Mouse (Mus musculus): Measurements from ENCODE around the gene Cnot6l. TPM values are rescaled to one million over a fixed set of nuclear protein-coding genes. Genes with fewer than 3 reads are reported as not detected.

Cnot6l gene
- polyA plus RNA-seq, 1 experiment, result 0.02 TPM

GRCm38 (mm10) chr5:96196547-96197052 is 32.6 kb upstream of the Cnot6l start:
- Histone ChIP-seq H3K4me1 (ENCODE audit: control insufficient read depth) (peaks cover 17% of the 10 kb centered on the region), H3K4me3 (replicated peaks) (no peak overlapping the region), H3K9me3 (ENCODE audit: control insufficient read depth, low read length) (no peaks in the 10 kb centered on the region), H3K36me3 (ENCODE audit: control insufficient read depth) (no peaks in the 10 kb centered on the region), H3K27me3 (ENCODE audit: control insufficient read depth) (no peaks in the 10 kb centered on the region)
- TF ChIP-seq GATA1 (IDR thresholded peaks at IDR 0.05; ENCODE audit: low read length), result no peak
- TF ChIP-seq TAL1 (IDR thresholded peaks at IDR 0.05; ENCODE audit: low read length), result no peak

- Histone ChIP-seq H3K4me3 (replicated peaks) (no peak overlapping the region), H3K27me3 (ENCODE audit: control insufficient read depth) (peaks cover 3% of the 10 kb centered on the region; the same call in 1 of the 2 replicates), H3K9me3 (ENCODE audit: control insufficient read depth, low read length) (no peaks in the 10 kb centered on the region), H3K4me1 (ENCODE audit: control insufficient read depth) (no peaks in the 10 kb centered on the region), H3K36me3 (ENCODE audit: control insufficient read depth) (no peaks in the 10 kb centered on the region)
- TF ChIP-seq TAL1 (IDR thresholded peaks at IDR 0.05; ENCODE audit: low read length) (no peak), GATA1 (IDR thresholded peaks at IDR 0.05; ENCODE audit: low read length) (no peak)
Measured at GRCm38 (mm10) chr5:96191251-96191650, 27.3 kb upstream of the Cnot6l start.

- TF ChIP-seq TAL1 (IDR thresholded peaks at IDR 0.05; ENCODE audit: low read length), result no peak
- TF ChIP-seq GATA1 (IDR thresholded peaks at IDR 0.05; ENCODE audit: low read length), result no peak
- H3K27me3 ChIP-seq (ENCODE audit: control insufficient read depth), result peaks cover 3% of the 10 kb centered on the region; the same call in 1 of the 2 replicates
- no peaks in the 10 kb centered on the region for H3K9me3 ChIP-seq (ENCODE audit: control insufficient read depth, low read length)
- no peaks in the 10 kb centered on the region for H3K4me1 ChIP-seq (ENCODE audit: control insufficient read depth)
- H3K4me3 ChIP-seq (replicated peaks), result no peak overlapping the region
- H3K36me3 ChIP-seq (ENCODE audit: control insufficient read depth), result no peaks in the 10 kb centered on the region
Measured at GRCm38 (mm10) chr5:96189761-96190160, 25.8 kb upstream of the Cnot6l start.

- H3K36me3 ChIP-seq (ENCODE audit: control insufficient read depth), result no peaks in the 10 kb centered on the region
- TF ChIP-seq GATA1 (IDR thresholded peaks at IDR 0.05; ENCODE audit: low read length) (no peak), TAL1 (IDR thresholded peaks at IDR 0.05; ENCODE audit: low read length) (no peak)
- H3K9me3 ChIP-seq (ENCODE audit: control insufficient read depth, low read length), result no peaks in the 10 kb centered on the region
- H3K4me3 ChIP-seq (replicated peaks), result no peak overlapping the region
- no peaks in the 10 kb centered on the region for H3K4me1 ChIP-seq (ENCODE audit: control insufficient read depth)
- H3K27me3 ChIP-seq (ENCODE audit: control insufficient read depth), result peaks cover 2% of the 10 kb centered on the region; the same call in 1 of the 2 replicates
Measured at GRCm38 (mm10) chr5:96183987-96184386, 20.0 kb upstream of the Cnot6l start.

GRCm38 (mm10) chr5:96183211-96183610 is 19.2 kb upstream of the Cnot6l start:
- Histone ChIP-seq H3K27me3 (ENCODE audit: control insufficient read depth) (no peaks in the 10 kb centered on the region), H3K4me3 (replicated peaks) (no peak overlapping the region), H3K4me1 (ENCODE audit: control insufficient read depth) (no peaks in the 10 kb centered on the region), H3K9me3 (ENCODE audit: control insufficient read depth, low read length) (no peaks in the 10 kb centered on the region), H3K36me3 (ENCODE audit: control insufficient read depth) (no peaks in the 10 kb centered on the region)
- TF ChIP-seq GATA1 (IDR thresholded peaks at IDR 0.05; ENCODE audit: low read length) (no peak), TAL1 (IDR thresholded peaks at IDR 0.05; ENCODE audit: low read length) (no peak)

GRCm38 (mm10) chr5:96176879-96177358 is 12.9 kb upstream of the Cnot6l start:
- Histone ChIP-seq H3K4me3 (replicated peaks) (no peak overlapping the region), H3K9me3 (ENCODE audit: control insufficient read depth, low read length) (no peaks in the 10 kb centered on the region), H3K36me3 (ENCODE audit: control insufficient read depth) (no peaks in the 10 kb centered on the region), H3K4me1 (ENCODE audit: control insufficient read depth) (no peaks in the 10 kb centered on the region), H3K27me3 (ENCODE audit: control insufficient read depth) (no peaks in the 10 kb centered on the region)
- TF ChIP-seq GATA1 (IDR thresholded peaks at IDR 0.05; ENCODE audit: low read length) (no peak), TAL1 (IDR thresholded peaks at IDR 0.05; ENCODE audit: low read length) (no peak)

- Histone ChIP-seq H3K4me1 (ENCODE audit: control insufficient read depth) (no peaks in the 10 kb centered on the region), H3K27me3 (ENCODE audit: control insufficient read depth) (no peaks in the 10 kb centered on the region), H3K4me3 (replicated peaks) (no peak overlapping the region), H3K36me3 (ENCODE audit: control insufficient read depth) (no peaks in the 10 kb centered on the region), H3K9me3 (ENCODE audit: control insufficient read depth, low read length) (no peaks in the 10 kb centered on the region)
- no peak for TF ChIP-seq TAL1 (IDR thresholded peaks at IDR 0.05; ENCODE audit: low read length)
- no peak for TF ChIP-seq GATA1 (IDR thresholded peaks at IDR 0.05; ENCODE audit: low read length)
Measured at GRCm38 (mm10) chr5:96176121-96176520, 12.2 kb upstream of the Cnot6l start.

GRCm38 (mm10) chr5:96171765-96172164 is 7.8 kb upstream of the Cnot6l start:
- no peaks in the 10 kb centered on the region for H3K36me3 ChIP-seq (ENCODE audit: control insufficient read depth)
- no peaks in the 10 kb centered on the region for H3K4me1 ChIP-seq (ENCODE audit: control insufficient read depth)
- TF ChIP-seq TAL1 (IDR thresholded peaks at IDR 0.05; ENCODE audit: low read length) (no peak), GATA1 (IDR thresholded peaks at IDR 0.05; ENCODE audit: low read length) (no peak)
- H3K9me3 ChIP-seq (ENCODE audit: control insufficient read depth, low read length), result peaks cover 2% of the 10 kb centered on the region
- no peak overlapping the region for H3K4me3 ChIP-seq (replicated peaks)
- H3K27me3 ChIP-seq (ENCODE audit: control insufficient read depth), result no peaks in the 10 kb centered on the region

- no peaks in the 10 kb centered on the region for H3K36me3 ChIP-seq (ENCODE audit: control insufficient read depth)
- no peaks in the 10 kb centered on the region for H3K4me1 ChIP-seq (ENCODE audit: control insufficient read depth)
- TF ChIP-seq TAL1 (IDR thresholded peaks at IDR 0.05; ENCODE audit: low read length), result no peak
- no peak for TF ChIP-seq GATA1 (IDR thresholded peaks at IDR 0.05; ENCODE audit: low read length)
- peaks cover 4% of the 10 kb centered on the region for H3K9me3 ChIP-seq (ENCODE audit: control insufficient read depth, low read length)
- no peak overlapping the region for H3K4me3 ChIP-seq (replicated peaks)
- no peaks in the 10 kb centered on the region for H3K27me3 ChIP-seq (ENCODE audit: control insufficient read depth)
Measured at GRCm38 (mm10) chr5:96170443-96170842, 6.5 kb upstream of the Cnot6l start.

GRCm38 (mm10) chr5:96166761-96167160 is 2.8 kb upstream of the Cnot6l start:
- peaks cover 4% of the 10 kb centered on the region for H3K9me3 ChIP-seq (ENCODE audit: control insufficient read depth, low read length)

More at GRCm38 (mm10) chr5:96166761-96167160, 2.8 kb upstream of the Cnot6l start:
- H3K36me3 ChIP-seq (ENCODE audit: control insufficient read depth), result no peaks in the 10 kb centered on the region
- no peak overlapping the region for H3K4me3 ChIP-seq (replicated peaks)
- H3K4me1 ChIP-seq (ENCODE audit: control insufficient read depth), result peaks cover 13% of the 10 kb centered on the region
- H3K27me3 ChIP-seq (ENCODE audit: control insufficient read depth), result no peaks in the 10 kb centered on the region
- no peak for TF ChIP-seq TAL1 (IDR thresholded peaks at IDR 0.05; ENCODE audit: low read length)
- no peak for TF ChIP-seq GATA1 (IDR thresholded peaks at IDR 0.05; ENCODE audit: low read length)
